Mouse (Mus musculus): ENCODE data around the gene Olfr1259. TPM values are rescaled to one million over a fixed set of nuclear protein-coding genes. Genes with fewer than 3 reads are reported as not detected.

Gene Olfr1259
- not detected for total RNA-seq (2023)

GRCm38 (mm10) chr2:89948564-89948963, at the start of gene Olfr1259:
Gene Olfr1259, minus strand, starts transcription at chr2:89948664.

GRCm38 (mm10) chr2:89990921-89991320, 42.5 kb upstream of the Olfr1259 start, which contains the start of gene Olfr1261:
Gene Olfr1261, plus strand, starts transcription at chr2:89991221.

GRCm38 (mm10) chr2:89974184-89974583, 25.7 kb upstream of the Olfr1259 start, which contains the start of gene Olfr1260:
Gene Olfr1260, plus strand, starts transcription at chr2:89974340.

DNA sequence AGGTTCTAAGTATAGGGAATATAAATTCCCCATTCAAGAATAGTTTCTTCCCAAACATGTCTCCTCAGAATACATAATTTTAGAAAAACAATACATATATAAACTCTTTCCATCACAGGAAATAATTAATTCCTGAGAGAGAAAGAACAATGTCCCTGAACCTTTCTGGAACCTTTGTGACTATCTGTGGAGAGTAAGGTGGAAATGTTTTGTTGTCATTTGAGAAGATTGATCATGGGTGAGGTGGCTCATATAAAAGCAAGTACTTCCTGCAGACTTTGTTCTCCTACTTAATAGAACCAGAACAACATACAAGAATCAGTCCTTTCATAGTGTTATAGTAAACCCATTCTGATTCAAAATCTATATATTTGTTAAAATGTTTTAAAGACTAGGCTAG, 21.5 kb downstream of the Olfr1259 start, which contains the start of gene Olfr1258:
Gene Olfr1258, plus strand, starts transcription at position 301 of the 400 bp plus-strand sequence.

Other genes starting within 250 kb of the Olfr1259 start
- not detected for gene Olfr1252, start 223.7 kb downstream of the Olfr1259 start, total RNA-seq (2023)
- gene Olfr1253, start 191.6 kb downstream of the Olfr1259 start, total RNA-seq (2023): not detected
- gene Olfr1254, start 155.0 kb downstream of the Olfr1259 start, total RNA-seq (2023): not detected
- not detected for gene Olfr1255, start 136.6 kb downstream of the Olfr1259 start, total RNA-seq (2023)
- gene Olfr1256, start 107.1 kb downstream of the Olfr1259 start, total RNA-seq (2023): not detected
- not detected for gene Olfr48, start 100.5 kb downstream of the Olfr1259 start, total RNA-seq (2023)
- not detected for gene Olfr1257, start 70.2 kb downstream of the Olfr1259 start, total RNA-seq (2023)
- gene Olfr1258, start 21.4 kb downstream of the Olfr1259 start, total RNA-seq (2023): not detected
- not detected for gene Olfr1260, start 25.7 kb upstream of the Olfr1259 start, total RNA-seq (2023)
- not detected for gene Olfr1261, start 42.6 kb upstream of the Olfr1259 start, total RNA-seq (2023)
- gene Olfr1262, start 51.5 kb upstream of the Olfr1259 start, total RNA-seq (2023): not detected
- not detected for gene Olfr1263, start 63.5 kb upstream of the Olfr1259 start, total RNA-seq (2023)
- gene Olfr1264, start 76.9 kb upstream of the Olfr1259 start, total RNA-seq (2023): not detected
- not detected for gene Olfr1265, start 86.7 kb upstream of the Olfr1259 start, total RNA-seq (2023)
- gene Olfr140, start 114.9 kb upstream of the Olfr1259 start, total RNA-seq (2023): not detected
- gene Olfr1269, start 172.7 kb upstream of the Olfr1259 start, total RNA-seq (2023): not detected
- not detected for gene Olfr32, start 193.6 kb upstream of the Olfr1259 start, total RNA-seq (2023)
- not detected for gene Olfr1270, start 204.4 kb upstream of the Olfr1259 start, total RNA-seq (2023)